Mouse (Mus musculus) right cerebral cortex, postnatal 14 days (tissue): ENCODE data around the gene Ninl.

Source experiments
- DNase-seq: peaks from one replicate; pipeline ENCODE4 v3.0.0; 2022

The Ninl gene

GRCm38 (mm10) chr2:150997618-150998017 is 41.6 kb downstream of the Ninl start:
- DNase-seq: no peak

- no peak for DNase-seq
These were observed 43.9 kb downstream of the Ninl start for GRCm38 (mm10) chr2:150995324-150995723.

GRCm38 (mm10) chr2:150991050-150991449 is 48.1 kb downstream of the Ninl start:
- no peak for DNase-seq

GRCm38 (mm10) chr2:150990506-150990905 is 48.7 kb downstream of the Ninl start:
- no peak for DNase-seq

- no peak for DNase-seq
These were observed 53.8 kb downstream of the Ninl start for GRCm38 (mm10) chr2:150985359-150985758.

- no peak for DNase-seq
These were observed 57.1 kb downstream of the Ninl start for GRCm38 (mm10) chr2:150982051-150982450.

GRCm38 (mm10) chr2:150981524-150981923 is 57.7 kb downstream of the Ninl start:
- DNase-seq: no peak

GRCm38 (mm10) chr2:150979861-150980620 is 59.1 kb downstream of the Ninl start:
- DNase-seq: no peak

GRCm38 (mm10) chr2:150978791-150979190 is 60.4 kb downstream of the Ninl start:
- no peak for DNase-seq

- no peak for DNase-seq
These were observed 61.5 kb downstream of the Ninl start for GRCm38 (mm10) chr2:150977676-150978075.

- no peak for DNase-seq
These were observed 62.3 kb downstream of the Ninl start for GRCm38 (mm10) chr2:150976871-150977270.

GRCm38 (mm10) chr2:150973401-150974115 is 65.6 kb downstream of the Ninl start:
- no peak for DNase-seq

GRCm38 (mm10) chr2:150972681-150973080 is 66.5 kb downstream of the Ninl start:
- no peak for DNase-seq

GRCm38 (mm10) chr2:150971856-150972255 is 67.3 kb downstream of the Ninl start:
- DNase-seq: no peak

- no peak for DNase-seq
These were observed 70.0 kb downstream of the Ninl start for GRCm38 (mm10) chr2:150969231-150969630.

- DNase-seq: no peak
These were observed 71.7 kb downstream of the Ninl start for GRCm38 (mm10) chr2:150967491-150967890.

GRCm38 (mm10) chr2:150965951-150966350 is 73.2 kb downstream of the Ninl start:
- no peak for DNase-seq

GRCm38 (mm10) chr2:150964641-150965040 is 74.5 kb downstream of the Ninl start:
- DNase-seq: no peak

GRCm38 (mm10) chr2:150963246-150963645 is 75.9 kb downstream of the Ninl start:
- no peak for DNase-seq

GRCm38 (mm10) chr2:150959521-150959920 is 79.7 kb downstream of the Ninl start:
- DNase-seq: no peak

- DNase-seq: no peak
These were observed 83.3 kb downstream of the Ninl start for GRCm38 (mm10) chr2:150955859-150956258.

GRCm38 (mm10) chr2:150951201-150951600 is 88.0 kb downstream of the Ninl start:
- DNase-seq: no peak

GRCm38 (mm10) chr2:150950056-150950455 is 89.1 kb downstream of the Ninl start:
- DNase-seq: no peak

- no peak for DNase-seq
These were observed 89.5 kb downstream of the Ninl start for GRCm38 (mm10) chr2:150949652-150950051.
